Mouse (Mus musculus) G1E (cell line): ENCODE data around the gene Ipo7. TPM values are rescaled to one million over a fixed set of nuclear protein-coding genes. Genes with fewer than 3 reads are reported as not detected.

ENCODE experiments used
- ATAC-seq: 2 replicates; pipeline ENCODE4 v1.8.0; 2016; ENCODE audit warnings: mild to moderate bottlenecking; ENCODE audit not compliant: insufficient number of reproducible peaks, poor library complexity, low FRiP score, severe bottlenecking; ENCODE audit errors: extremely low read depth
- DNase-seq: peaks from one replicate; pipeline ENCODE4 v3.0.0; 2012; ENCODE audit warnings: low spot score
- H3K27me3 ChIP-seq: 2 replicates; pipeline ENCODE4 v1.6.1; 2012; ENCODE audit warnings: mild to moderate bottlenecking, low read length, inconsistent platforms; ENCODE audit not compliant: insufficient read depth
- H3K36me3 ChIP-seq: replicated peaks from 2 replicates; pipeline ENCODE3; 2012; ENCODE audit warnings: mild to moderate bottlenecking, inconsistent platforms
- H3K4me1 ChIP-seq: 2 replicates; pipeline ENCODE4 v1.6.1; 2012; ENCODE audit warnings: low read depth, low read length, inconsistent platforms, mixed read lengths; ENCODE audit not compliant: insufficient read depth
- H3K4me3 ChIP-seq: 2 replicates; pipeline ENCODE4 v1.5.1; 2012; ENCODE audit warnings: low read depth, mild to moderate bottlenecking, inconsistent platforms, low read length, moderate library complexity, mixed read lengths
- H3K9me3 ChIP-seq: replicated peaks from 2 replicates; pipeline ENCODE4 v1.6.1; 2012; ENCODE audit warnings: inconsistent platforms
- CTCF ChIP-seq: IDR thresholded peaks from 2 replicates; pipeline ENCODE4 v1.5.1; 2012; ENCODE audit warnings: low read depth, low read length, inconsistent platforms, mixed read lengths
- GATA1 ChIP-seq: IDR thresholded peaks from 2 replicates; pipeline ENCODE4 v1.6.1; 2012; ENCODE audit warnings: borderline replicate concordance, low read length, inconsistent platforms, mixed read lengths
- GATA2 ChIP-seq: IDR thresholded peaks from 2 replicates; pipeline ENCODE4 v1.6.1; 2012; ENCODE audit warnings: low read depth, low read length, inconsistent platforms, borderline replicate concordance
- POLR2AphosphoS5 ChIP-seq: IDR thresholded peaks from 2 replicates; pipeline ENCODE4 v1.6.1; 2012; ENCODE audit warnings: low read depth, low read length, inconsistent platforms; ENCODE audit not compliant: insufficient replicate concordance
- TAL1 ChIP-seq: conservative IDR thresholded peaks from 2 replicates; pipeline ENCODE4 v1.6.1; 2012; ENCODE audit warnings: low read depth, low read length, inconsistent platforms, mixed read lengths
- polyA plus RNA-seq: library from polyadenylated mRNA; stranded (reverse); fragments of >175 nt; gene quantifications from 2 replicates; pipeline ENCODE4 v1.2.3, GENCODE M21; 2012
- total RNA-seq, 2 experiments: library from RNA; stranded (forward) in 1 of 2; stranded (reverse) in 1 of 2; fragments of 200-1000 nt in 1 of 2; fragments of >200 nt in 1 of 2; fragmentation: Nextera tagmentation in 1 of 2; gene quantifications; 2 replicates each; pipeline ENCODE4 v1.2.3; 2014 to 2017

Gene Ipo7
- total and polyA plus RNA-seq, 3 experiments: 69.2 to 157 (median 98.0) TPM

DNA sequence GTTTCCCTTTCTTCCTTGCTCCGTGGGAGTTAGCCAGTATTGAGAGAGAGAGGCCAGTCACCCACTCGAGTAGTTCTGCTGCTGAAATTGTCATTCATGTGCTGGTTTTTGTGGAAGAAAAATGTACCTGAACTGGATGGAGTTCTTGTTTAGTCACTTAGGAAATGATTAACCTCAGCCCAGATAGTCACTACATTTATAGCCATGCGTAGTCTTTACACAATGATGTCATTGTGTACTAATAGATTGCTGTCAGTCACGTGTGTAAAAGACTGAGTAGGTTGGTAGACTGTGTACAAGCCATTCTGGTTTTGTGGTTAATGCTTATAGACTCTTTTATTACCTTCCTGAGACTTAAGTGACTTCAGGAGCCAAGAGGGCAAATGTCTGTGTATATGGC is 69.8 kb downstream of the Ipo7 start:
- DNase-seq (no peak), ATAC-seq (no peak)
- Histone ChIP-seq H3K9me3 (no peaks in the 10 kb centered on the region), H3K27me3 (no peaks in the 10 kb centered on the region), H3K4me3 (no peak overlapping the region), H3K4me1 (peaks cover 4% of the 10 kb centered on the region), H3K36me3 (peaks cover 99% of the 10 kb centered on the region)
- no peak for TF ChIP-seq TAL1
- no peak for TF ChIP-seq POLR2AphosphoS5
- no peak for TF ChIP-seq GATA2
- no peak for TF ChIP-seq GATA1
- no peak for TF ChIP-seq CTCF

DNA sequence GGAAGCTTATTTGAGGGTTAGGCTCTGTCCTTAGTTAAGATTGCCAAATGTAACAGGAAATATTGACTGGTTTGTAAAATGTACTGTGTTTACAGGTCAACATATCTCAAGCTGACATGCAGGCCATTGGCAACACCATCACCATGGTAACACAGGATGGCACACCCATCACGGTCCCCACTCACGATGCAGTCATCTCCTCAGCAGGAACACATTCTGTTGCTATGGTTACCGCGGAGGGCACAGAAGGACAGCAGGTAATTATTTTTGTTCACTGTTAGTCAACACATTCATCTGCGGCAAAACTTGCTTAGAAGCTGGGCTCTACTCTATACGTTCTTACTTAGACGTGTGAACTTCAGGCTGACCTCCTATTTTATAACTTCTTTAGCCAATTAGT is 73.6 kb downstream of the Ipo7 start:
- no peak for ATAC-seq
- no peaks in the 10 kb centered on the region for H3K27me3 ChIP-seq
- no peak overlapping the region for H3K4me3 ChIP-seq
- TF ChIP-seq GATA1 (no peak), TAL1 (no peak), GATA2 (no peak), CTCF (no peak), POLR2AphosphoS5 (no peak)
- H3K36me3 ChIP-seq: peaks cover 97% of the 10 kb centered on the region
- H3K9me3 ChIP-seq: no peaks in the 10 kb centered on the region
- DNase-seq: no peak
- peaks cover 3% of the 10 kb centered on the region for H3K4me1 ChIP-seq

DNA sequence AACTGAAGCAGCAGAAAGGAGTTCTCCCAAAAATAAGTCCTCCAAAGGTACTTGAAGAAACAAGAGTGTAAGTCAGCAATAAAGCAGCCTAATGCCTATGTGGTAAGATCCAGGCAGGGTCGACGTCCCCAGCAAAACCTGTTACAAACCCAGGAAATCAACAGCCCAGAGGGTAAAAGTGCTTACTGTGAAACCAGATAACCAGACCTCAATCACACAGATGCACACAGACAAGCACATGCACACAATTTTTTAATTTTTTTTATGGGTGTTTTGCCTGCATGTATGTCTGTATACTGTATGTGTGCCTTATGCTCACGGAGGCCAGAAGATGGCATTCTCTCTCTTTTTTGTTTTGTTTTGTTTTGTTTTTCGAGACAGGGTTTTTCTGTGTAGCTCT is 78.3 kb downstream of the Ipo7 start:
- no peak for DNase-seq
- ATAC-seq: no peak
- peaks cover 62% of the 10 kb centered on the region for H3K36me3 ChIP-seq
- peaks cover 4% of the 10 kb centered on the region; the same call in 1 of the 2 replicates for H3K27me3 ChIP-seq
- peaks cover 6% of the 10 kb centered on the region for H3K4me1 ChIP-seq
- H3K4me3 ChIP-seq: no peak overlapping the region
- no peak for TF ChIP-seq GATA1
- no peak for TF ChIP-seq TAL1
- TF ChIP-seq POLR2AphosphoS5: no peak
- TF ChIP-seq GATA2: no peak
- no peak for TF ChIP-seq CTCF
- peaks cover 2% of the 10 kb centered on the region; the same call in 1 of the 2 replicates for H3K9me3 ChIP-seq

DNA sequence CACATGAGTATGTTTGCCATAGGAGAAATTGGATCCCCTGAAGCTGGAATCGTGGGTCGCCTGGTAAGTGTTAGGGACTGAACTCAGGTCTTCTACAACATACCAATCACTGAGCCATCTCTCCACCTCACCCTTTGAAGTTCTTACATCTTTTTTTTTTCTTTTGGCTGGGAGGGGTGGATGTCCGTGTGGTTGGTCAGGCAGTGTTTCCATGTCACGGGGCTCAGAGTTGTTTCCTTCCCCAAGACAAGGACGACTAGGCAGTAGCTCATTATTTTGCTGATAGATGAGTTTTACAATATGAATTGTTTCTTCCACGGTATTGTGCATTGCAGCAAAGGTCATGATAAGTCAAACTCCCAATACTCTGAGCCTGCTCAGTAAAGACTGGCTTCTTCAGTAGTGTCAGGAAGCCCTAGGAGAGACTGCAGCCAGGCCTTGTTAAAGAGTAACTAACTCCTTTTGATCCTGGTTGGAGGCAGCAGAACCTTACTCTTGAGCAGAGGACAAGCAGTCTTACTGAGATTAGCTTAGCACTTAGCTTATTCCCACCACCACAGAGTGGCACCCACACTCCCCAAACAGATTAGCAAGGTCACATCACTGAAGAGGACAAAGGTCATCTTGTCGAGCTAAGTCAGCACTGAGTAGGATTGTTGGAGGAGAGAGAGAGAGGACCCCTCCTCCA is 79.2 kb downstream of the Ipo7 start:
- Histone ChIP-seq H3K9me3 (peaks cover 2% of the 10 kb centered on the region; the same call in 1 of the 2 replicates), H3K4me3 (no peak overlapping the region), H3K27me3 (peaks cover 4% of the 10 kb centered on the region; the same call in 1 of the 2 replicates), H3K4me1 (peaks cover 6% of the 10 kb centered on the region), H3K36me3 (peaks cover 53% of the 10 kb centered on the region)
- DNase-seq (no peak), ATAC-seq (no peak)
- TF ChIP-seq POLR2AphosphoS5: no peak
- TF ChIP-seq TAL1: no peak
- TF ChIP-seq GATA2: no peak
- no peak for TF ChIP-seq CTCF
- no peak for TF ChIP-seq GATA1

DNA sequence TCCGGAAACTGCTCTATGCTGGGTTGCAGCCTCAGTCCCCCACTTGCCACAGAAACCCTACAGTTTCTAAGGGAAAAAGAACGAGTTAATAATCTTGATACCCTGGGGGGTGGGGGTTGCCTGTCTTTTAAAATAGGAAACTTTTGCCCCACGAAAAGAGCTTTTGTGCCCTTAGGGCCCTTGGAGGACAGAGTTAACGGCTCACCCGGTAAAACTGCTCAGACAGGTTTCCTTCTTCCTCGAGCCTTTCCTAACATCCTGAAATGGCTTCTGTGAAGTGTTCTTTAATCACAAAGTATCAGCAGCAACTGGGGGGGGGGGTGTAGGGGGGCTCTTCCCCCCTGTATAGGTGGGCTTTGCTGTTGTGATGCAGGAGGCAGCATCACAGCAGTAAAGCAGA is 82.8 kb downstream of the Ipo7 start:
- Histone ChIP-seq H3K4me1 (peaks cover 11% of the 10 kb centered on the region), H3K36me3 (peaks cover 20% of the 10 kb centered on the region), H3K9me3 (peaks cover 2% of the 10 kb centered on the region; the same call in 1 of the 2 replicates), H3K4me3 (no peak overlapping the region), H3K27me3 (peaks cover 4% of the 10 kb centered on the region; the same call in 1 of the 2 replicates)
- ATAC-seq: no peak
- no peak for DNase-seq
- TF ChIP-seq GATA2: no peak
- no peak for TF ChIP-seq CTCF
- no peak for TF ChIP-seq POLR2AphosphoS5
- no peak for TF ChIP-seq GATA1
- TF ChIP-seq TAL1: no peak

DNA sequence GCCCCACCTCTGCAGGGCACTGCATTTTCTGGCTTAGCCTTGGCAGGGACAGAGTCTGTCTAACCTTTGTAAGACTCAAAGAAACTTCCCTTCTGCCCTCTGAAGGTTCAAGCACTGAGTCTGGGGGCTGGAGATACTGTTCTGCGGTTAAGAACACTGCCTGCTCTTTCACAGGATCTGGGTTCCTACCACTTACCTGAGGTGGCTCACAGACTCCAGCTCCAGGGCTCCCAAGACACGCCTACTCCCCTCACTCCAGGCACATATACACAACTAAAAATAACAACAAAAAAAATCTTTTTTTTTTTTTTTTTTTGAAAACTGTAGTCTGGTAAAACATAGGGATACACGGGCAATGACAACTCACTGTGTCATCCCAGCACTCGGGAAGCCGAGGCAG is 83.2 kb downstream of the Ipo7 start:
- peaks cover 2% of the 10 kb centered on the region; the same call in 1 of the 2 replicates for H3K9me3 ChIP-seq

DNA sequence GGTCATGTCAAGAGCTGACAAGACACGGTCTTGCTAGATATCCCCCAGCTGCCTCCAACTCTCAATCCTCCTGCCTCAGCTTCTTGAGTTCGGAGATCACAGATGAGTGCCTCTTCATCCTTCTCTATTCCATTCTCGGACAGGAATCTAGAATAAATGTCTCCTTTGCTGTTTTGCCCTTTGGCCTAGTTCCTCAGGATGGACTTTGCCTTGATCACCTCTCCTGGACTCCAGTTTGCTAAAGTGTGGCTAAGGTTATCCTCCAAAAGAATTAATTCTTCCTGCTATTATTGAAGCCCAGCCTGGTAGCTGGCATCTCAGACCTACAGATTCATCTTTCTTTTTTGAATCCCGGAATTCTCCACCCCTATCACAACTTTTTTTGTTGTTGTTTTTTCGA is 87.0 kb downstream of the Ipo7 start:
- DNase-seq: no peak
- H3K27me3 ChIP-seq: peaks cover 4% of the 10 kb centered on the region; the same call in 1 of the 2 replicates
- no peaks in the 10 kb centered on the region for H3K9me3 ChIP-seq
- H3K4me1 ChIP-seq: peaks cover 22% of the 10 kb centered on the region
- no peak overlapping the region for H3K4me3 ChIP-seq
- no peak for ATAC-seq
- TF ChIP-seq GATA2: no peak
- no peak for TF ChIP-seq TAL1
- TF ChIP-seq POLR2AphosphoS5: no peak
- no peaks in the 10 kb centered on the region for H3K36me3 ChIP-seq

More for the DNA sequence above, 83.2 kb downstream of the Ipo7 start:
- no peak for ATAC-seq
- TF ChIP-seq GATA1 (no peak), CTCF (no peak), GATA2 (no peak), TAL1 (no peak), POLR2AphosphoS5 (no peak)
- no peak for DNase-seq
- H3K36me3 ChIP-seq: peaks cover 16% of the 10 kb centered on the region
- H3K27me3 ChIP-seq: peaks cover 4% of the 10 kb centered on the region; the same call in 1 of the 2 replicates
- peaks cover 9% of the 10 kb centered on the region; the same call in 1 of the 2 replicates for H3K4me1 ChIP-seq
- no peak overlapping the region for H3K4me3 ChIP-seq

Other genes starting within 250 kb of the Ipo7 start
- not detected in 2 replicates for gene Nrip3, start 236.2 kb upstream of the Ipo7 start, total RNA-seq (2014; fragmentation: Nextera tagmentation)
- gene Nrip3, start 236.2 kb upstream of the Ipo7 start, total RNA-seq (2017): 0.52 and 0.55 TPM in 2 replicates
- not detected in 2 replicates for gene Nrip3, start 236.2 kb upstream of the Ipo7 start, polyA plus RNA-seq
- 10.3 and 11.1 TPM in 2 replicates for gene Scube2, start 152.6 kb upstream of the Ipo7 start, total RNA-seq (2014; fragmentation: Nextera tagmentation)
- gene Scube2, start 152.6 kb upstream of the Ipo7 start, total RNA-seq (2017): 3.0 and 3.1 TPM in 2 replicates
- 0.20 TPM in 2 replicates for gene Scube2, start 152.6 kb upstream of the Ipo7 start, polyA plus RNA-seq
- 117 and 131 TPM in 2 replicates for gene Dennd5a, start 57.8 kb upstream of the Ipo7 start, total RNA-seq (2014; fragmentation: Nextera tagmentation)
- gene Dennd5a, start 57.8 kb upstream of the Ipo7 start, total RNA-seq (2017): 70.4 and 74.8 TPM in 2 replicates
- gene Dennd5a, start 57.8 kb upstream of the Ipo7 start, polyA plus RNA-seq: 9.2 and 10.1 TPM in 2 replicates
- gene Tmem41b, start 31.3 kb upstream of the Ipo7 start, total RNA-seq (2014; fragmentation: Nextera tagmentation): 68.5 and 78.6 TPM in 2 replicates
- 96.3 and 105 TPM in 2 replicates for gene Tmem41b, start 31.3 kb upstream of the Ipo7 start, total RNA-seq (2017)
- gene Tmem41b, start 31.3 kb upstream of the Ipo7 start, polyA plus RNA-seq: 20.3 and 22.7 TPM in 2 replicates
- gene Zfp143, start 42.9 kb downstream of the Ipo7 start, total RNA-seq (2014; fragmentation: Nextera tagmentation): 31.1 and 53.8 TPM in 2 replicates
- gene Zfp143, start 42.9 kb downstream of the Ipo7 start, total RNA-seq (2017): 34.8 and 36.7 TPM in 2 replicates
- gene Zfp143, start 42.9 kb downstream of the Ipo7 start, polyA plus RNA-seq: 1.4 and 1.6 TPM in 2 replicates
- 82.1 and 86.6 TPM in 2 replicates for gene Wee1, start 103.8 kb downstream of the Ipo7 start, total RNA-seq (2014; fragmentation: Nextera tagmentation)
- 21.3 TPM in 2 replicates for gene Wee1, start 103.8 kb downstream of the Ipo7 start, total RNA-seq (2017)
- 32.7 and 39.4 TPM in 2 replicates for gene Wee1, start 103.8 kb downstream of the Ipo7 start, polyA plus RNA-seq
- 78.3 and 93.9 TPM in 2 replicates for gene Swap70, start 203.4 kb downstream of the Ipo7 start, total RNA-seq (2014; fragmentation: Nextera tagmentation)
- 201 and 233 TPM in 2 replicates for gene Swap70, start 203.4 kb downstream of the Ipo7 start, total RNA-seq (2017)
- gene Swap70, start 203.4 kb downstream of the Ipo7 start, polyA plus RNA-seq: 50.4 and 56.0 TPM in 2 replicates